Mouse (Mus musculus): ENCODE measurements around the gene Tmem56.

The Tmem56 gene

GRCm38 (mm10) chr3:121161661-121162060 lies 121.2 kb downstream of the Tmem56 start:
- DNase-seq: no peak

GRCm38 (mm10) chr3:121160424-121160823 lies 122.5 kb downstream of the Tmem56 start:
- DNase-seq: no peak

- DNase-seq: no peak
Observed at GRCm38 (mm10) chr3:121159566-121159965, 123.3 kb downstream of the Tmem56 start.

- DNase-seq: no peak
Observed at GRCm38 (mm10) chr3:121158901-121159351, 124.0 kb downstream of the Tmem56 start.

GRCm38 (mm10) chr3:121157546-121158330 lies 125.2 kb downstream of the Tmem56 start:
- no peak for DNase-seq

- no peak for DNase-seq
Observed at GRCm38 (mm10) chr3:121156451-121157186, 126.3 kb downstream of the Tmem56 start.

GRCm38 (mm10) chr3:121156043-121156442 lies 126.9 kb downstream of the Tmem56 start:
- DNase-seq: no peak
